Mouse (Mus musculus) v-Abl transformed pro-B cells (cell line): ENCODE data around the gene Akap11.
"Not testable (repeated sequence)": the region's sequence is repeated elsewhere in the genome, so short reads cannot be mapped to it uniquely, and the experiment has no call there.

Experiments used
- in situ Hi-C, 2 experiments: fragments of 400-800 bp; cut with MboI; formaldehyde crosslinking; loops; one replicate each; pipeline ENCODE4 v1.15.1; 2025; ENCODE audit not compliant: unreplicated experiment in 2 of 2

The Akap11 gene

DNA sequence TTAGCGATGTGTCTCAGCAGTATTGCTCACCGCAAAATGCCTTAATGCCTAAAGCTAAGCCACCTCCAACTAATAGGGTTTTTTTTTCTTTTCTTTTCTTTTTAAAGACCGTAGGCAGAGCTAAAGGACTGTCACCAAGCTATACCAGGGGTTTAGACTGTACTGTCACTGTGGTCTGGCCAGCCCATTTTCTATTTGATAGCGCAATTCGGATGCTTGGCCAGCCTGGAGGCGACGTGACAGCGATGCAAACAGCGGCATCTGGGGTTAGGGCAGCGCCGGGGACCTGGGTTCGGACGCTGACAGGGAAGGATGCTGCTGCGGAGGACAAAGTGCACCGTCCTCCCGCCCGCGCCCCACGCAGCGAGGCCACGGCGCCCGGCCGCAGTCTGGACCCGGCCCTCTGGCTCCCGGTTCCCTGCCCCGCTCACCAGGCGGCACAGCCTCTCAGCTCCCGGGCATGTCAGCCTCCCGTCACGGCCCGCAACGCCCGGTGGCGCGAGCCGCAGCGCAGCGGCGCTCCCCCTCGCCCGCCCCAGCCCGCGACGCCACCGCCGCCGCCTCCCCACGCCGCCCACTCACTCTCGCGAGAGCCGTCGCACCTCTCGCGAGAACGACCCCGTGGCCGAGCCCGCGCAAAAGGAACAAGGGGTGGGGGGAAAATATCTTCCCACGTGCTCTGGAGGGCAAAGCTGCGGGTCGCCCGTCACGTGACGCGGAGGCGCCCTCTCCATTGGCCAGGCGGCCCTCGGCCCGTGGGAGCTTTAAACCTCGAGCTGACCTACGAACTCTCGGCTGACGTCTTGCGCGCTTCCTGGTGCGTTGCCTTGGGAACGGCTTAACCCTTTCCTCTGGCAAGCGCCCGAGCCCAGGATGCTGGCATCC lies at the start of gene Akap11:
Akap11 (minus strand) TSS at position 528 of the 885 bp plus-strand sequence.
- in situ Hi-C loops: no loop called here

DNA sequence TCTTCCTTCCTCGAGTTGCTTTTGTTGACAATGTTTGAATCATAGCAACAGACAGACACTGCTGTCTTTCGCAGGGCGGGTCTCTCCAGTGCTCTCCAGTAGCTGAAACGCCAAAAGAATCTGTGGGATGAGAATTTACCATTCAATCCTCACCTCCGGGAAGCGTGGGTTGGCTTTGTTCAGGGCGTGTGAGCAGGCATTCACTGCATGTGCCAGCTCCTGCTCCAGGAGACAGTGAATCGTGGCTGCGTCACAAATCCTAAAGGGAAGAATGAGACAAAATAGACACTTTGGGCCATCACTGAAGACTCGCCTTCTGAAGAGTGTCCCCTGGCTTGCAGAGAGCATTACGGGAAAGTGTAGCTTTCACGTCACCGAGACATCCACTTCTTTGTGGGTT lies 47.6 kb upstream of the Akap11 start:
- in situ Hi-C loops: no loop called here

DNA sequence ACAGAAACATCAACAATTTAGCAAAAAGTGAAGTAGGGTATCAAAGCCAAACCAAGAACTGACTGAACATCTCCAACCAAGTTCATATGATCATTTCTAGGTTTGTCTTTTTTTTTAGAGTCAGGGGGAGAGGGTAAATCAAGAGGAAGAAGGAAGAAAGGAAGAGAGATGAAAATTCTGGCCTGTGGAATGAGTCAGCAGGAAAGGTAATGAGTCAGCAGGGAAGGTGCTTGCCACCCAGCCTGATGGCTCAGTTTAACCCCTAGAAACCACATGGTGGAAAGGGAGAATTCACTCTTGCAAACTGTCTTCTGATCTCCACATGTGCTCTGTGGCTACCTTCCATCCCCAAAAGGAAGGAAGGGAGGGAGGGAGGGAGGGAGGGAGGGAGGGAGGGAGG lies 46.6 kb upstream of the Akap11 start:
- in situ Hi-C loops: no loop called here

DNA sequence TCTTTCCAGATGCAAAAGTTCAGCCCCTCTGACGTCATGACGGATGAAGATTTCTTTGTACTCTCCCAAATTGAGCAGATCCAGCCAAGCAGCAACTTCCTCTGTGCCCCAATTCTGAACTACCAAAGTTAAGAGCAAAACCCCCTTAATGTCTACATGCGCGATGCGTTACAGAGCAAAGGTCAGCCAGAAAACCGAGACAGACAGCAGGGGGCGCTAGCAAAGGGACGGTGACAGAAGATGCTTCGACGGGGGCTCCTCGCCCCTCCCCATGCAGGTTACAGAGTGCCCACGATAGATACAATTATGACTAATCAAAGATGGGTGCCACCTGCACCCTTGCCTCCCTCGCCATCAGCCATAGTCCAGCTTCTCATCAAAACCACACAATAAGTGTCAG lies 39.3 kb upstream of the Akap11 start:
- in situ Hi-C loops: no loop called here

DNA sequence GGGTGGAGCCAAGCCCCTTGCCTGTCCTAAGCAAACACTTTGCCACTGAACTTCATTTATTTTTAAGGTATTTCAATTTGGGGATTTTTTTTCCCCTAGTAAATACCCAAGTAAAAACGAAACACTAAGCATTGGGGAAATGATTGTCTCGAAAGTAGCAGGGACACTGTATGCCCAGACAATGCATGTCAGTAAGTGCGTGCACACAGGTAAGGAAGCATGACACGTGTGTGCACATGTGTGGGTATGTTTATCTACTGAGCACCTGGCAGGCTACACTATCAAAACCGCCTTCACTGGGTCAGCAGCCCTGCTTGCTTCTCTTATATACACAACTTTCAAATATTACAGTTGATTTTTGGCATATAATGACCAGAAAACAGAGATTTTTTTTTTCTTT lies 31.8 kb upstream of the Akap11 start:
- in situ Hi-C loops: no loop called here

DNA sequence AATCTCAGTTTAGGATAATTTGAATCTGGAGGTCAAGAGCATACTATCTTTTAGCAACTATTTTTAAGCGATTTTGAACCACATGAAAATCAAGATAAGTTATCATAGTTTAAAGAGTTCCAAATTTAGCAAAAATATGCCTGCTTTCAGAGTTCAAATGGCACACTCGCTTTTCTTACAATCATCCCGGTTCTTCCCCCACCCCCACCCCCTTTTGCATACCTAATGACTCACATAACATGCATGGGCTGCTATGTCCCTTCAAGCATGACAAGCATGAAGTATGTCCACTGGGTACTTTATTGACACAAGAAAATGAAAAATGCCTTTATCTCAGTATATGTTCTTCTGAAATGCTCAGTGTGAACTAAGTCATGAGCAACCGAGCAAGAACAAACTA lies 29.8 kb upstream of the Akap11 start:
- in situ Hi-C loops: no loop called here

DNA sequence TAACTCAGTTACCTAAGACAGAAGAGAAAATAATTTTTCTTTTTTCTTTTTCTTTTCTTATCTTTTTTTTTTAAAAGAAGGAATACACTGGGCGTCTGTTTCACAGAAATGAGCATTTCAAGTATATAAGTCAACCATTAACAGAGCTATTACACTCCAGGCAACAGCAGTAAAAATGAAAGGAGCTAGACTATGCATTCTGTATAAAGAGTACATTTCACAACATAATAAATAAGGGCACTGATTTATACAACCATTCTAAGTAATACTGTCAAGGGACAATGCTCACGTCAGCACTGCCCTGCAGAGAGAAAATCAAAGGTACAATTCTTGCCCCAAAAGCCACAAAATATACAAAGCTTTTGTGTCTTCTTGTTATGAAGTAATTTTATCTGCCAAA lies 27.7 kb upstream of the Akap11 start:
- in situ Hi-C loops: no loop called here

DNA sequence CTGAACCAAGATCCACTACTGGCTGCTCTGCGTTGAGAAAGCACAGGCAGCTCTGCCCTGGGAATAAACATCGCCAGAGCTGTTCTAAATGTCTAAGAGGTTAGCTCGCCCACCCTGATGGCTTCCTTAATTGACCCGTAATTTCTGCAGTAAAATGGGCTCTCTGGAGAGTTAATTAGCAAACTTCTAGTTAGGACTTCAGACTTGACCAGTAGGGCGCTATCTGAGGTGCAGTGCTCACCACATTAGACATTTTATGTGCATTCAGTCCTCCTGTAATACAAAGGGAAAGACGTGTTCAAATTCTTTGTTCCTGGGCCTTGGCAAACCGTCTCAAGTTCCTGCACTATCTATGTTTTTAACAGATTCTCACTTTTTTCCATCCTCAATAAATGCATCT lies 26.6 kb upstream of the Akap11 start:
- in situ Hi-C loops: no loop called here

DNA sequence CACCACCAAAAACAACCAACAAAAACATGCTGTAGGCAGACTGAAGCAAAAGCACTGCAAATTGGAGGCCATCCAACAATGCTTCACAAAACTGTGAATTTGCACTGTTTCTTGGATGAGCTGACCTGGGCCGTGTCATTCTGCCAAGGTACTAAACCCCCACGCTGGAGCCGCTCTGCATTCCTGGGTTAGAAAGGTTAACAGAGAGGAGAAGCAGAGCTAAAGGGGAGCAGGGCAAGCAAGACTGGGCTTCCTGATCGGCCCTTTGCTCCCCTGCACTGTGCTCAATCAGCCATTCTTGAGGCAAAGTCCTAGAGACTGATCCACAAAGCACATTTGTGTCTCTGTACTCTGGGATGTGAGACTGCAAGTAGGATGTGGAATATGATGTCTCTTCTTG lies 25.5 kb upstream of the Akap11 start:
- in situ Hi-C loops: no loop called here

DNA sequence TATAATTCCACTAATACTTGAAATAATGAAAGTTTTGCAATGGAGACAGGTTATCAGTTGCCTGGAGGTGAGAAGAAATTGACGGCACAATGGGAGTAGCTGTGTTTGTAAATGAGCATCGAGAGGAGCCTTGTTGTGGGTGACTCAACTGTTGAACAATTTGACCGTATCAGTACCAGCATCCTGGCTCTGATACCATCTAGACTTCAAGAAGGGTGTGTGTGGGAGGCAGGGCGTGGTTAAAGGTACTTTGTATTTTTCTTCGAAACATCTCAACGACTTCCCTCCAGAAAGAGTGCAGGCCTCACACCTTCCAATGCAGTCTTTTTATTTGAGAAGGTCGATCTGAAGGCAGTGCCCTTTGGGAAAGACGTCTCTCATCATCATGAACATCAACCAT lies 22.4 kb upstream of the Akap11 start:
- in situ Hi-C loops: no loop called here

DNA sequence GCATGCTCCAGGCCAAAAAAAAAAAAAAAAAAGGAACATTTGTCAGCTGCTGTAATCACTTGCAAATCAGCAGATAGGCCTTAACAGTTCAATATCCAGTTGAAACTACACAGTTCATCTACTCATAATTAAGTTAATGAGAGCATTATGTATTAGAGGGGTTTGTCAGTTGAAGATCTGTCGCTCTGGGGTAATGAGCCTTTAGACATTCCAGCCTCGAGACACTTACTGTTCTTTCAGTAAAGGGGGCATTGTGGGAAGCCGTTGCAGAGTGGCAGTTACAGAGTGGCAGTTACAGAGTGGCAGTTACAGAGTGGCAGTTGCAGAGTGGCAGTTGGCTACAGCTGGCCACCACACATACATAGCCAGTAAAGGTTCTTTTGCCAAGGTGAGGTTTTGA lies 18.2 kb upstream of the Akap11 start:
- in situ Hi-C loops: not testable (repeated sequence)

DNA sequence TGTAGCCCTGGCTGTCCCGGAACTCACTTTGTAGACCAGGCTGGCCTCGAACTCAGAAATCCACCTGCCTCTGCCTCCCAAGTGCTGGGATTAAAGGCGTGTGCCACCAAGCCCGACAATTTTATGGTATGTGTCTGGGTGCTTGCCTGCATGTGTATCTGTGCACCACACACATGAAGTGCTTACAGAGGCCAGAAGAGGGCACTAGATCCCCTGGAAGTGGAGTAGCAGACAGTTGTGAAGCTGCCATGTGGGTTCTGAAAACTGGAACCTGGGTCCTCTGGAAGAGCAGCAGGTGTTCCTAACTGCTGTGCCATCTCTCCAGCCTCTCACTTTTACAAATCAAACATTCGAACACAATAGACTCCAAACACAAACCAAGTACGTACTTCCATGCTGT lies 17.1 kb upstream of the Akap11 start:
- in situ Hi-C loops: no loop called here

DNA sequence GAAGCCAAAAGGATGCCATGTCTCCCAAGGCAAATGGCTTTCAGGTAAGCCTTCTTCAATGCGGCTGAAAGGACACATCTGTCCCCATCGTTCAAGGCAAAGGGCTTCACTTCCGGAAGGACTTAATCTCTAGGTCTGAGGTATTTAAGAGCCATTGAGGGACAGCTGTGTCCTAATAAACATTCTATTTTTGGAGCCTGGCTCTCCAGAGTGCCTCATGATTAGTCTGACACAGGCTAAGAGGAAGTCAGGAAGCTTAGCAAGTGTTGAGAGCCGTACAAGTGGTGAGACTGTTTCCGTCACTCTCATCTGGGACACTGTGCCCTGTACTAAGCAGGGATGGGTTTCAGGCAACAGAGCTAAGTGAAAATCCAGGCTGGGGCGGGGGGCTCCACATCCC lies 12.2 kb upstream of the Akap11 start:
- in situ Hi-C loops: no loop called here

DNA sequence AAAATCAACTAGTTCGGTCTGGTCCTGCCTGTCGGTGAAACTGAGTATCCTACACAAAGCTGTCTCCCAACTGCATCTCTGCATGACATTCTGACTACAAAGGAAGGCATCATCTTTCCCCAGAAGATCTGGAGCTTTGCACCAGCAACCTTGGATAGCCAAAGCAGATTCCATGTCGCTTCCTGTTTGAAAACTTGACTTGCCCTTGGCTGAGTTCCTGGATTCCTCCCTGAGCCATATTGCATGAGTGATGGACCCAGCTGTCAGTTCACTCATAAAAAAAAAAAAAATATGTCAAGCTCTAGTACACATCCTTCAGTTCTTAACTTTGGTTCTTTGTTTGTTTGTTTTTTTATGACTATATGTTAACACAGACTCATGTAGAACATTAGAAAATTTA lies 4.7 kb upstream of the Akap11 start:
- in situ Hi-C loops: no loop called here

DNA sequence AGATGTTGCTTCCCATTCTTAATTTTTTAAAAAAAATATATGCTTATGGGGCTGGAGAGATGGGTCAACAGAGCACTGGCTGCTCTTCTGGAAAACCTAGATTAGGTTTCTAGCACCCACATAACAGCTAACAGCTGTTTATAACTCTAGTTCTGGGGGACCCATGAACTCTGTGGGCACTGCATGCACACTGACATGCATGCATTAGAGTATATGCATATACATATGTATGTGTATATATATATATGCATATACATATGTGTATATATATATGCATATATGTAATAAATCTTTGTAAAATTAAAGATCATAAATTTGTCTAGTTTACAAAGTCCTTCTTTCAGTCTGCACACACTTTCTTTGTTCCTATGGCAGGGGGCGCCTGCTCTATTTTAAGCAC lies 3.2 kb upstream of the Akap11 start:
- in situ Hi-C loops: no loop called here

DNA sequence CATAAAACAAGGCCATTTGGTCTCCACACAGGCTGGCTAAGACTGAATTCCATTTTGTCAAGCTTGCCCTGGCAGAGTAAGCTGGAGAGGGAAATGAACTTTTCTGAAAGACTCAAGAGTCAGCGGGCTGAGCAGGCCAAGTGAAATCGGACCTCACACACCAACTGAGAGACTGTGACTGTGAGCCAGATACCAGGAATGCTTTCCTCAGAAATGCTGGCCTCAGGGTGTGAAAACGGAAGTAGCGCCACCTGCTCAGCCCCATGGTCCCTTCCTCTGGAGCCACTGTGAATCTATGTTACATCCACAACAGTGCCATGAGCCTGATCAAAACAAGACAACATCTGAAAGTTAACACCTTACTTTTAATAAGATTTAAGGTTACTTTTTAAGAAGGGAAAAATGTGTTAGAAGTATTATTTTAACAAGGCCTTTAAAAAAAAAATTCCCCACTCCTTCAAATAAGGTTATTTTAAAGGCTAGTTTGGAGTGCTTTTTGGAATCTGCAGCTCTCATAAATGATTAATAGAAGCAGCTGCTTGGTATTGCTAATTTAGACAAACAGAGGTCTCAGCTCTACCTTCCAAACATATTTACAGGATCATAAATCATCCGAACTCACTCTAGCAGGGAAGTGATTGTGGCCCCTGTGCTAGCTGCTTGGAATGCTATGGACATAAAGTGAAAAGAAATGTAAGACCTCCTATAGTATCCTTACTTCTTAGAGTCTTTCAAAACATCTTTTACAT lies 2.1 kb upstream of the Akap11 start:
- in situ Hi-C loops: no loop called here

DNA sequence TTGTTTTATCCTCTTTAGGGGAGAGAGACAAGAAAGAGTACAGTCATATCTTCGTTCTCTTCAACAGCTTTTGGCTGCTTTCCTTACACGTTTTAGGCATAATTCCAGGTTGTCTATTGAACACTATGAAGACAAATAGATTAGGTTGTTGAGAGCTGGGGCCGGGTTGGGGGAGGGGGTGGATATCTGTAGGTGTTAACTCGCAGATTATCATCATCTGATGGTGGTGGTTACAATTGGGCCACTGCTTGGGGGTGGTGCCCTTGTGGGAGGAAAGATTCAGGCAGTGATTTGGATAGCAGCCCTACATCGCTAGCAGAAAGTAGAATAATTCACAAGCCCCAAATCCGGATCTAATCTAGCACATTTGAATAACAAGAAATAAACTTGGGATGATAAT lies 943 bp upstream of the Akap11 start:
- in situ Hi-C loops: no loop called here

DNA sequence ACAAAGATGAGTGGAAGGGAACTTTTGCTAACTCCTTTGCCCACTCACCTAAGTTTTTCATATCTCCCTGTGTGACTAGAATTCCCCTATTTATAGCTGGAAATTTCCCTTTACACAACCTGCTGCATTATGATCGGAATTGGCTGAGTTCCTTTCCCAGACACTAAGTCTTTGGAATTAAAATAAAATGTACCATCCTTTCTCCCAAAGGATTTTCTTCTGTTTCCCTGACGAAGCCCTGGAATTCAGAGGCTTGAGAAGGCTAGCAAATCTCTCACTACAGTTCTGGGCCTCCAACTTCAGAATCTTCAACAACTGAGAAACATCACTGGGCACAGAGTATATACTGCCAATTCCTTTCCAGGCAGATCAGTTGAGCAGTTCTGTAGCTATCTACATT lies 1.2 kb downstream of the Akap11 start:
- in situ Hi-C loops: no loop called here

DNA sequence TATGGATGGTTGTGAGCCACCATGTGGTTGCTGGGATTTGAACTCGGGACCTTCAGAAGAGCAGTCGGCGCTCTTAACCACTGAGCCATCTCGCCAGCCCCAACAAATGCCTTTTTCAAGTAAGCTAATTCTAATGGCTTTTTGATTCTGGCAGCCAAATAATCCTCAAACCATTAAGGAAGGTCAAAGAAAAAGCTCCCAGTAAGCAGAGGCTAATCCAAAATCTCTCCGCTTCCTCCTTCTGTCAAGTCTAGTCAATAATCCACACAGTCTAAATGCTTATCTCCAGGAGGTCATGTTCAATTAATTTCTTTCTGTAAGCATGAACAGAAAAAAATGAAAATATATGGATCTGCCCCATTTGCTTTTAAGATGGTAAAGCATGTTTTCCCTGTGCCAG lies 2.0 kb downstream of the Akap11 start:
- in situ Hi-C loops: no loop called here

DNA sequence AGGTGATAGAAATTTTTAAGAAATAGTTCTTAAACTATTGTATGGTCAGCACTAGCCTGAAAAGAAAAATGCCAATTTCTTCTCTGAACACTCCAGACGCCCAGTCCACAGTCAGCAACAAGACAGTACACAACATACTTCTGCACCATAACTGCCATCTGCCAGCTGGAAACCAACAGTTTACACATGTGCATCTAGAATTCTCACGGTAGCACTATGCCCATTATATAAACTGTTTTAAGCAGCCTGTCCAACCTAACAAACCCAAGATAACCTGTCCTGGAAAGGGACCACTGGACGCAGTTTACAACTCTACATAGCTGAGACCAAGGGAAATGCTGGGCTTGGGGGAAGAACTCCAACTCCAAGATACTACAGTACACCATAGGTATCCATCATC lies 2.9 kb downstream of the Akap11 start:
- in situ Hi-C loops: no loop called here

DNA sequence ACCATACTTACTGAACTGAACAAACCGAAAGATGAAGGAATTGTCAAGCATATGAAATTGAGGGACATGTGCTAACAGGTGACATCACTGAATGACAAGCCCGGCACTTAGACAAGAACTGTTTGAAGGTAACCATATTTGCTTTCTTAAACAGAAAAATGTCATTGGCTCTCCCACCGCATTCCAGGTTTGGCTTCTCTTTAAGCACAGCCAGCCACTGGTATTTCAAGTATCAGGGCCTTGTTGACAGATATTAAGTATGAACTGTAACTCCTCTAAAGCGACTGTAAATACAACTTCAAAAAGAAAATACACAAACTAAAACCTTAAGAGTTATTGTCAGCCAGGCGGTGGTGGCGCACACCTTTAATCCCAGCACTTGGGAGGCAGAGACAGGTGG lies 4.3 kb downstream of the Akap11 start:
- in situ Hi-C loops: no loop called here

DNA sequence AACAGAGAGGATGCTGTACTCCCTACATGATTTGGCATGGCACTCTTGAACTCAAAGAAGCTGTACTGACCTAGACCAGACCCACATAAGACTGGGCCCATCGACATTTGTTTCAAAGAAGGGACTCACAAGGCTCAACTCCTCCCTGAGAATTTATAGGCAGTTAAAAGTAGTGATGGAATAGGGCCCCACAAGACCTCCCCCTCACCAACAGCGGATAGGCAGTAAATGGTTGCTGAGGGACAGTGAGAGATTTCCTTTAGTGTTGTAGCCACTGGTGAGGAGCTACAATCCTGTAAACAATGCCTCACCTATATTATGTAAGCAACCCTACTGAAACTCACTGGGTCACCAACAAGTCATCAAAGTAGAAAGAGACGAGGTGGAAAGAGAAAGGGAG lies 6.4 kb downstream of the Akap11 start:
- in situ Hi-C loops: no loop called here
